Mouse (Mus musculus) NIH3T3 (cell line): ENCODE results near the gene Ankrd39.
"Not testable (repeated sequence)": the region's sequence is repeated elsewhere in the genome, so short reads cannot be mapped to it uniquely, and the experiment has no call there.

ENCODE experiments used
- DNase-seq: peaks from one replicate; pipeline ENCODE4 v3.0.0-alpha.2; 2012; ENCODE audit warnings: low read depth

Ankrd39 gene

DNA sequence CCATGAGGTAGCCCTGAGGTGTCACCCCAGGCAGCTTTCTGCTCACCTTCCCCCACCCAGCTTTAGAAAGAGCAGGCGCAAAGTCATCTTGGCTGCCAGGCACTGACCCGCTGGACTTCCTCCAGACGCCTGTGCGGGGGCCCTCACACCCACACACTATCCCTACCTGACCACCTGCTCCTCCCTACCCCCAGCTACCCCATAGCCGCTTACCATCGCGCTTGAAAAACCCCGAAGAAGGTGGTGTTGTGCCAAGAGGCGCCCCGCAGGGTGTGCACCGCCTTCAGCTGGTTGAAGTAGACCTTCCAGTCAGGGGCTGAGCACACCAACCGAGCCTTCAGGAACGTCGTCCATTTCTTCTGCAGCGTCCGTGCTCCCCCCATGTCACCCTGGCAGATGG lies 5.3 kb upstream of the Ankrd39 start:
- DNase-seq, result no peak

- no peak for DNase-seq
Observed at GRCm38 (mm10) chr1:36551904-36552303, 4.7 kb upstream of the Ankrd39 start.

DNA sequence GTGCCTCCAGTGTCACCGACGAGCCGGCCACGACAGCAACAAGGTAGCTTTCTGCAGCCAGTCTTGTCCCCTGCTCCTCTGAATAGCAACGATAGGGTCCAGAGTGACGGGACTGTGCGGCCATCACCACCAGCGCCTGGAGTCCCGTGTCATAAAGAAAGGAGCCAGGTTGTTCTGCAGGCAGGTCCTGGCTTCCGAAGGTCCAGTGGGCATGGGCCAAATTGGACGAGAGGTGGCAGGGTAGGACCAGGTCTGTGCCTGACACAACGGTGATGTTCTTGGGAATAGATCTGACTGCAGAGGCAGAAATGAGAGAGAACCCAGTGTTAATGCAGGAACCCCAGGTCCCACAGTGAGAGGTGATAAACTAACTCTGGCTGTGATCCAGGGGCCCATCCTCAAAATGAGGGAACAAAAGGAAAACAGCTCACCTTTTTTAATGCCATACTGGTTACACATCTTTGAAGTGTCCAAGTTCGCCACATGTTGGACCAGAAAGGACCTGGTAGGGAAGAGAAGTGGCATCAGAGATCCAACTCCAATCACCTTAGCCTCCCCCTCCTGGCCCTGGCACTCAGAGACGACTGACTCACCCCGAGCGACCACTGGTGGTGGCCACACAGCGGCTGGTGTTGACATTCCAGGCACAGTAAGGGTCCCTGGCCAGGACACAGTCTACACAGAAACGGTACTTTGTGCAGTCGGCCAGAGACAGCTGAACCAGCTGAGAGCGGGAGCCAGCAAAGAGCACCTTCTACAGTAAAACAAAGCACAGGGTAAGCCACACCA lies 3.0 kb upstream of the Ankrd39 start:
- no peak for DNase-seq

- no peak for DNase-seq
Observed at GRCm38 (mm10) chr1:36549491-36549890, 2.2 kb upstream of the Ankrd39 start.

- DNase-seq, result no peak
Observed at GRCm38 (mm10) chr1:36548771-36549170, 1.5 kb upstream of the Ankrd39 start.

DNA sequence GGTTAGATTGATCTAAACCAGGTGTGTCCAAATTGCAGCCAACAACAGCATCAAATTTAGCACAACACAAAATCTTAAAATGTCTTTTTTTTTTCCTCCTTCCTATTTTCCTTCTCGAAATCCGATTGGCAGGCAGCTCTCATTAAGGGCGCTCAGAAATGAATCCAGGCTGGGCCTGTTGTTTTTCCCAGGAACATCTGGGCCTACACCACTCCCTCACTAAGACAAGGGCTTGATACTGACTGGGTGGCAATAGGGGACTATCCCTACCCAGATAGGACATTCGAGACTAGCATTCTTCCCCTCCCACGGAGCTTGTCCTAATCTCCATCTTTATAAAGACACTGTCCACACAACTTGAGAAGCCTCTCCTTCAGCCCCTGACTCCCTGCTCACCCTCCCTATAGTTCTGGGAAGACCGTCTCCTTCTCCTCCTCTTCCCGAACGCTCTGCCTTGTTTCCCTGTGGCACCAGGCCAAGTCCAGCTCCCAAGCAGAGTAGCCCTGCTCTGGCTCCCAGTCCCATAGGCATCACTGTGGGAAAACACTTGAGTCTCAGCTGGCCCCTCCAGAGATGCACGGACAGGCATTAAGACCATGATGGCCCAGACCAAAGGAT lies 845 bp upstream of the Ankrd39 start:
- DNase-seq, result peak; percentile 55

DNA sequence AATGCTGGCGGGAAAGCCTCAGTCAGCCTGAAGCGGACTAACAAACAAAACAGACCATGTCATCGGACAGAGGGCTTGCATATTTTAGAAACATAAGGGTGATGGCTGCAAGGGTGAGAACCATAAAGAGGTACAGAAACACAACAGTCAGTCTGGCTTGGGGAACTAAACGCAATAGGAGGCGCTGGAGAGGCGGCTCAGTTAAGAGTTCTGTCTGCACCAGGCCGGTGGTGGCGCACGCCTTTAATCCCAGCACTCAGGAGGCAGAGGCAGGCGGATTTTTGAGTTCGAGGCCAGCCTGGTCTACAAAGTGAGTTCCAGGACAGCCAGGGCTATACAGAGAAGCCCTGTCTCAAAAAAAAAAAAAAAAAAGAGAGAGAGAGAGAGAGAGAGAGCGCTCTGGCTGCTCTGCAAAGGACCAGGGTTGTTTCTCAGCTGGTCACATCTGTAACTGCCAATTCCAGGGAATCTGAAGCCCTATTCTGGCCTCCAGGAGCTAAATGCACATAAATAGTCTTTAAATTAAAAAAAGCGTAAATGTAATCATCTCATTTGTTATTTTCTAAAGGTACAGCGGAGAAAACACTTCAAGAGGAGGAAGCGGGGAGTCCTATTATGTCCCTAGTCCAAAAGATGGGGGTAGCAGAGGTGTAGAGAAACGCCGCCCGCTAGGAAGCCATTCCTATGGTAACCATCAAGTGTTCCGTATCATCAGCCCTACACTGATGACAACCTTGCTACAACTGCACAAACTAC lies 1.2 kb downstream of the Ankrd39 start:
- DNase-seq, result no peak

- DNase-seq, result no peak
Observed at GRCm38 (mm10) chr1:36545382-36545781, 1.9 kb downstream of the Ankrd39 start.

DNA sequence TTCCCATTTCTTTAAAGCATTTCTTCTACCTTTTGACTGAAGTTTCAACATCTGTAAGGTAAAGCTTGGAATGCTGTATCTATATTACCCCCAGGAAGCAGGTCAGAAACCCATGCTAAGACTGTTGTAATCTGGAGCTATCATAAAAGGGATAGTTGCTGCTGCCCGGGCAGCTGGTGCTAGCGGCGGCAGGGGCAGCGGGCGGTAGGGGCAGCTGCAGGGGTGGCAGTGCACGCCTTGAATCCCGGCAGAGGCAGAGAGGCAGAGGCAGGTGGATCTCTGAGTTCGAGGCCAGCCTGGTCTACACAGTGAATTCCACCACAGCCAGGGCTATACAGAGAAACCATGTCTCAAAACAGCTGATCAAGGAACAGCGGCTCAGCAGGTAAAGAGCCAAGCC lies 4.3 kb downstream of the Ankrd39 start:
- no peak for DNase-seq

- DNase-seq, result no peak
Observed at GRCm38 (mm10) chr1:36541844-36542243, 5.4 kb downstream of the Ankrd39 start.

- no peak for DNase-seq
Observed at GRCm38 (mm10) chr1:36540807-36541206, 6.4 kb downstream of the Ankrd39 start.

DNA sequence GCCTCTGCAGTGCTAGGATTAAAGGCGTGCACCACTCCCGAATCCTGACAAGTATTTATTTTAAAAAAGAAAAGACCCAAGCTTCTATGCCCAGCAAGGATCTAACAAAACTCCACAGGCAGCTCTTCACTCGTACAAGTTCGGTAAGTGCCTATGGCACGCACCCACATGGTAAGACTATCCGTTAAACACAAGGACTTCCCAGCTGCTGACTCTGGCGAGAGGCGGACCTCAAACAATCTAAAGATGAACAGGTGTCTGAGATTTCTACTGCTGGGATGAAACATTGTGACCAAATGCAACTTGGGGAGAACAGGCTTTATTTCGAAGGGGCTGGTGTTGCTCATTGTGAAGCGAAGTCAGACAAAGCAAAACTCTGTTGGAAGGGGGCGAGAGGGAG lies 7.1 kb downstream of the Ankrd39 start:
- no peak for DNase-seq

- no peak for DNase-seq
Observed at GRCm38 (mm10) chr1:36539186-36539585, 8.1 kb downstream of the Ankrd39 start, which contains the start of gene Gm42417. Gm42417 (minus strand) TSS chr1:36539429.

DNA sequence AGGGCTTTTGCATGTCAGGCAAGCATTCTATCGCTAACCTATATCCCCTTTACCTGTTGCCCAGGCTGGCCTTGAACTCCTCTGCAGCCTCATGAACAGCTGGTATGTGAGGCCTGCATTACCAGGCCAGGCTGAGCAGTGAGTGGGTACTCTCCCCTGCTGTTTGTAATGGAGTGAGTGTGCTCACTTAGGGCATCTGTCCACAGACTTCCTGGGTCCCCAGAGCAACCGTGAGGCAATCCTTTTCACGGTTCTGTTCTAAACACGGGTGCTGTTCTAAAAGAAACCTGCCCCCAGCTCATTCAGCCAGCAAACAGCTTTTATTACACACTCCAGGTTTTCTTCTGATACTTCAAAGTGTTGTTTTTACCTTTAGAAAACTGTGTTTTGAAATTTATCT lies 8.5 kb downstream of the Ankrd39 start:
- DNase-seq, result no peak

- not testable (repeated sequence) for DNase-seq
Observed at GRCm38 (mm10) chr1:36536783-36537182, 10.5 kb downstream of the Ankrd39 start, which contains the start of gene Ankrd23. Ankrd23 (minus strand) TSS chr1:36536883.

- DNase-seq, result no peak
Observed at GRCm38 (mm10) chr1:36536397-36536728, 10.9 kb downstream of the Ankrd39 start.

DNA sequence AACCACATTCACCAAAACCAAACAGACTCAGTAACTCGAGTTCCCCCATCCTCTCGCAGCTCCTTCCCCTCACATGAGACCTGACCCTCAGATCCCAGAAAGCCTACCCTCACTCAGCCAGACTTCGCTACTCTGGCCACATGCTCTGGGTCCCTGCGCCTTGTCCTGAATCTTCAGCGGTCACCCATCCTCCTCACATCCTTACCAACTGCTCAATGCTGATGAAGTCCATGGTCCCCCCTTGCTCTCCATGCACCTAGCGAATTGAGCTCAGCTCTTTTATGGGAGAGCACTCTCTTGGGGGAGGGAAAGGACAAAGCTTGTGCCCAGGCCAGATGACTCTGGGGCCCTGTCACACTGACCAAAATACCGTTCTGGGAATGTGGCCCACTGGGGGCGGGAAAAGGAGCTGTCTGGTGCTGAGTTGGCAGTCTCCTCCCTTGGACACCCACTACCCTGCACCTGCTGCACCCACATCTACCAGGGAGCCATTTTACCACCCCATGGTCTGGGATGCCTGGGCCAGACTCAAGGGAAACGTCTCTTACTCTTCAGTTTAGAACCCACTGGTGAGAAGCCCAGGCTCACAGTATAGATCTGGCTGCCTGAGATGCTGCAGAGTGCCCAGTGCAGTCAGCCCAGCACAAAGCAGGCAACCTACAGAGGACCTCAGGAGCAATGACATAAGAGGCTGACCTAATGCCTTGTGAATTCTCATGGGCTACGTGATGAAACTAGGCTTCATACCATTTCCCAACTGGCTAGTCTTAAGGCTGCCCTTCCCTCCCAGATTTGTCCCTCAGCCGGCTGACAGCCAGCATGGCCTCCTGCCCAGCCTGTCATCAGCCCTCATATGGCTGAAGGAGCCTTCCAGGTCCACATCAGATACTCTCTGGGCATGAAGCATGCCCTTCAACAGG lies 11.5 kb downstream of the Ankrd39 start:
- DNase-seq, result peak; percentile 48

- DNase-seq, result no peak
Observed at GRCm38 (mm10) chr1:36534595-36535058, 12.6 kb downstream of the Ankrd39 start.

DNA sequence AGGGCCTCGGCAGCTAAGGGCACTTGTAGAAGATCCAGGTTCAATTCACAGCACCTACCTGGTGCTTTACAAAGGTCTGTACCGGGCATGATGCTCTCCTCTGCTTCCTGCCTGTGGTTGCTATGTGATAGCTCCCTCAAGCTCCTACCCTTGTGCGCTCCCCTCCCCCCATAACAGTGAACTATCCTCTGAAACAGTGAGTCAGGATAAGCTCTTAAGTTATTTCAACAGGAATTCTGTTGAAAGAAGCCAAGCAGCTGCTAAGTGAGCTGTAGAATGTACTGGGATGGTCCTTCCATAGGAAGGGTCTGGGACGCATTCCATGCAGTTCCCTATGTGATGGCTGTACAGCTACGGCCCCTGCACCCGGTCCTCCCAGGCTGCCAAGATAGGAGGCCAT lies 13.7 kb downstream of the Ankrd39 start:
- peak; percentile 50 for DNase-seq

- DNase-seq, result no peak
Observed at GRCm38 (mm10) chr1:36531461-36531860, 15.8 kb downstream of the Ankrd39 start.

DNA sequence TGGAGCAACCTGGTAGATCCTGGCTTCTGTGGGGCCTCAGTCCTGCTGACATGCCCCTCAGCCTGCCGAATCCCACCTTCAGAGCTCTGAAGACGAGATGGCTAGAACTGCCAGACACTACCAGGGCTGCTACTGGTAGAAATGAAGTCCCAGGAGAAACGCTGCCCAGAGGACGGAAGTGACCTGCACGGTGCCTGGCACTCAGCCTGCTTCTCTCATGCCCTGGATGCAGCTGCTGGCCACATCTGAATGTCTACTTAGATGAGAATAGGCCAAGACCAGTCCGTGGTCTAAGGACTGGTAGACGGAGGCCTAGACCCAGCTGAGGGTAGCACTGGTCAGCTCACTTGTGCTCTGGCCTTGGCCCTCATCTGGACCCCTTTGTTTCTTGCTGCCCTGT lies 16.3 kb downstream of the Ankrd39 start:
- DNase-seq, result no peak

- DNase-seq, result peak; percentile 29
Observed at GRCm38 (mm10) chr1:36530485-36530884, 16.8 kb downstream of the Ankrd39 start.
